ENCODE assay signal across 11 mouse cellular contexts in genomic region chr8:125335575-125336370, GRCm38 (mm10).
A peak's percentile ranks its signal among the peaks of the same experiment; 100 is the strongest.
DNase-seq lines count a peak whose midpoint lies in the region; ATAC-seq and TF ChIP-seq lines count a peak whose summit lies in the region.
"Had no signal": no experiment of that assay in that cellular context is flagged by ENCODE, and none has a peak within 500 bp of the region (broad histone marks: within the 10 kb centered on the region; RNA-seq: fewer than 3 reads in every experiment).

No protein-coding gene starts in this region.

- no peak overlapping the region for H3K4me2 ChIP-seq in embryonic facial prominence, embryonic 13.5 days
- no peak overlapping the region; the same call in 1 of the 2 replicates for H3K4me2 ChIP-seq in forebrain, embryonic 12.5 days
- H3K4me2 ChIP-seq: limb, embryonic 15.5 days had no signal

- DNase-seq in embryonic facial prominence, embryonic 10.5 days (ENCODE audit: low spot score), result no peak
- DNase-seq in midbrain, embryonic 10.5 days (ENCODE audit: low spot score), result peak; percentile 36
- DNase-seq in frontal cortex, adult 2 months (ENCODE audit: extremely low spot score in 1 of 2, low spot score in 1 of 2), result no peak
- DNase-seq in adrenal gland, postnatal 14 days, result no peak
- DNase-seq: gastrocnemius, postnatal 10 days; layer of hippocampus, adult 9-11 months had no signal

- no peaks in the 10 kb centered on the region for H3K36me3 ChIP-seq in embryonic facial prominence, embryonic 13.5 days
- H3K36me3 ChIP-seq in embryonic facial prominence, embryonic 10.5 days (replicated peaks), result no peaks in the 10 kb centered on the region
- no peaks in the 10 kb centered on the region for H3K36me3 ChIP-seq in E14TG2a.4 (ENCODE audit: insufficient read depth, low read length)
- no peaks in the 10 kb centered on the region for H3K36me3 ChIP-seq in forebrain, embryonic 12.5 days (replicated peaks)
- no peaks in the 10 kb centered on the region for H3K36me3 ChIP-seq in midbrain, embryonic 10.5 days
- H3K36me3 ChIP-seq: limb, embryonic 15.5 days had no signal

- H3K4me1 ChIP-seq in embryonic facial prominence, embryonic 13.5 days, result peaks cover 30% of the 10 kb centered on the region
- peaks cover 39% of the 10 kb centered on the region for H3K4me1 ChIP-seq in embryonic facial prominence, embryonic 10.5 days
- peaks cover 55% of the 10 kb centered on the region for H3K4me1 ChIP-seq in E14TG2a.4 (replicated peaks; ENCODE audit: low read depth, low read length)
- peaks cover 34% of the 10 kb centered on the region for H3K4me1 ChIP-seq in forebrain, embryonic 12.5 days
- H3K4me1 ChIP-seq in midbrain, embryonic 10.5 days, result peaks cover 44% of the 10 kb centered on the region

- H3K9ac ChIP-seq in embryonic facial prominence, embryonic 13.5 days, result no peak overlapping the region
- H3K9ac ChIP-seq in forebrain, embryonic 12.5 days, result no peak overlapping the region
- H3K9ac ChIP-seq: limb, embryonic 15.5 days had no signal

- H3K9me3 ChIP-seq in embryonic facial prominence, embryonic 13.5 days, result no peaks in the 10 kb centered on the region
- no peaks in the 10 kb centered on the region for H3K9me3 ChIP-seq in embryonic facial prominence, embryonic 10.5 days
- no peaks in the 10 kb centered on the region for H3K9me3 ChIP-seq in E14TG2a.4 (ENCODE audit: low read length)
- no peaks in the 10 kb centered on the region for H3K9me3 ChIP-seq in forebrain, embryonic 12.5 days
- no peaks in the 10 kb centered on the region for H3K9me3 ChIP-seq in midbrain, embryonic 10.5 days (replicated peaks)
- H3K9me3 ChIP-seq: limb, embryonic 15.5 days had no signal

- no peak for TF ChIP-seq CTCF in E14TG2a.4 (conservative IDR thresholded peaks at IDR 0.05; ENCODE audit: low read length)

- no peak for ATAC-seq in embryonic facial prominence, embryonic 13.5 days (ENCODE audit: insufficient number of reproducible peaks, insufficient read depth, low FRiP score, low TSS enrichment, low read depth)
- 0 out of 2 replicates have a peak, but pooled peaks have one; percentile 46 for ATAC-seq in forebrain, embryonic 12.5 days (ENCODE audit: low FRiP score)
- ATAC-seq in activated CD4-positive, CD25-positive, alpha-beta regulatory T cell, adult 4 months, result no peak

- H3K27ac ChIP-seq in embryonic facial prominence, embryonic 13.5 days, result peak overlapping the region; percentile 48; the same call in 1 of the 2 replicates
- no peak overlapping the region for H3K27ac ChIP-seq in embryonic facial prominence, embryonic 10.5 days (replicated peaks)
- H3K27ac ChIP-seq in forebrain, embryonic 12.5 days, result no peak overlapping the region
- peak overlapping the region; percentile 63 for H3K27ac ChIP-seq in midbrain, embryonic 10.5 days (replicated peaks)
- H3K27ac ChIP-seq: limb, embryonic 15.5 days had no signal

- 48% methylated on average over 28 of the region's 28 CpGs for WGBS in embryonic facial prominence, embryonic 13.5 days
- 66% methylated on average over 28 of the region's 28 CpGs for WGBS in embryonic facial prominence, embryonic 10.5 days
- 36% methylated on average over 28 of the region's 28 CpGs for WGBS in forebrain, embryonic 12.5 days
- WGBS in midbrain, embryonic 10.5 days, result 49% methylated on average over 28 of the region's 28 CpGs

- no peaks in the 10 kb centered on the region for H3K27me3 ChIP-seq in embryonic facial prominence, embryonic 13.5 days
- peaks cover 59% of the 10 kb centered on the region for H3K27me3 ChIP-seq in embryonic facial prominence, embryonic 10.5 days (replicated peaks; ENCODE audit: low read depth, poor library complexity, severe bottlenecking)
- H3K27me3 ChIP-seq in E14TG2a.4 (ENCODE audit: insufficient read depth, low read length), result no peaks in the 10 kb centered on the region; the same call in 1 of the 2 replicates
- H3K27me3 ChIP-seq in forebrain, embryonic 12.5 days, result peaks cover 15% of the 10 kb centered on the region
- H3K27me3 ChIP-seq in midbrain, embryonic 10.5 days (ENCODE audit: low read depth, poor library complexity, severe bottlenecking), result peaks cover 74% of the 10 kb centered on the region

- no peak overlapping the region for H3K4me3 ChIP-seq in embryonic facial prominence, embryonic 13.5 days
- no peak overlapping the region for H3K4me3 ChIP-seq in embryonic facial prominence, embryonic 10.5 days
- peak overlapping the region; percentile 48 for H3K4me3 ChIP-seq in E14TG2a.4 (replicated peaks; ENCODE audit: low read length)
- no peak overlapping the region for H3K4me3 ChIP-seq in forebrain, embryonic 12.5 days (replicated peaks)
- H3K4me3 ChIP-seq in midbrain, embryonic 10.5 days, result no peak overlapping the region
- H3K4me3 ChIP-seq: limb, embryonic 15.5 days had no signal

Comparison
In these comparisons a context has a peak if more than half of its experiments do, and no peak if none do; other contexts are left out.
1. H3K27ac ChIP-seq: peak in embryonic facial prominence, embryonic 13.5 days (single experiment) and midbrain, embryonic 10.5 days (single experiment); none in embryonic facial prominence, embryonic 10.5 days (single experiment) and forebrain, embryonic 12.5 days (single experiment).